Mouse (Mus musculus) heart, postnatal 0 days (tissue): ENCODE results near the gene Trpm1. TPM values are rescaled to one million over a fixed set of nuclear protein-coding genes. Genes with fewer than 3 reads are reported as not detected.
"Not testable (repeated sequence)": the region's sequence is repeated elsewhere in the genome, so short reads cannot be mapped to it uniquely, and the experiment has no call there.

ENCODE experiments used
- ATAC-seq: fragments of 200-750 bp; cut with Nextera tagmentation; 2 replicates; pipeline ENCODE4 v1.8.0; 2017; ENCODE audit warnings: low read depth, moderate number of reproducible peaks, moderate library complexity; ENCODE audit not compliant: insufficient read depth
- DNase-seq: peaks from one replicate; pipeline ENCODE4 v3.0.0-alpha.2; 2016; ENCODE audit warnings: low spot score
- H3K27ac ChIP-seq: fragments of 300-500 bp; sonication (generic); 2 replicates; pipeline ENCODE4 v1.5.1; 2014; ENCODE audit warnings: low read depth, mild to moderate bottlenecking
- H3K27me3 ChIP-seq: fragments of 300-500 bp; sonication (generic); 2 replicates; pipeline ENCODE4 v1.6.1; 2014; ENCODE audit warnings: low read length, mixed read lengths; ENCODE audit not compliant: control insufficient read depth, insufficient read depth
- H3K36me3 ChIP-seq: fragments of 300-500 bp; sonication (generic); replicated peaks from 2 replicates; pipeline ENCODE4 v1.6.1; 2014; ENCODE audit warnings: low read length, mixed read lengths; ENCODE audit not compliant: control insufficient read depth, insufficient read depth
- H3K4me1 ChIP-seq: fragments of 300-500 bp; sonication (generic); 2 replicates; pipeline ENCODE4 v1.6.1; 2014; ENCODE audit warnings: antibody characterized with exemption; ENCODE audit not compliant: control insufficient read depth, insufficient read depth
- H3K4me2 ChIP-seq: fragments of 300-500 bp; sonication (generic); 2 replicates; pipeline ENCODE4 v1.6.1; 2014; ENCODE audit warnings: low read depth, mild to moderate bottlenecking, low read length, moderate library complexity
- H3K4me3 ChIP-seq: fragments of 300-500 bp; sonication (generic); 2 replicates; pipeline ENCODE4 v1.5.1; 2014; ENCODE audit warnings: low read depth, low read length
- H3K9ac ChIP-seq: fragments of 300-500 bp; sonication (generic); replicated peaks from 2 replicates; pipeline ENCODE4 v1.6.1; 2014; ENCODE audit warnings: low read depth, low read length, mixed read lengths
- H3K9me3 ChIP-seq: fragments of 300-500 bp; sonication (generic); replicated peaks from 2 replicates; pipeline ENCODE4 v1.6.1; 2016; ENCODE audit warnings: low read length; ENCODE audit not compliant: control insufficient read depth
- CTCF ChIP-seq: IDR thresholded peaks from 2 replicates; pipeline ENCODE4 v1.5.1; 2016; ENCODE audit warnings: antibody characterized with exemption, control low read depth, low read depth
- EP300 ChIP-seq: IDR thresholded peaks from 2 replicates; pipeline ENCODE4 v1.6.1; 2016; ENCODE audit warnings: antibody characterized with exemption, low read depth
- WGBS: fragments of 180-500 bp; shearing (Covaris S2); extraction: QIAGEN DNeasy Blood & Tissue Kit; methylation state at CpG from one replicate; pipeline ENCODE4 v1.1.7; 2014; 5-methylcytosine and 5-hydroxymethylcytosine counted together
- polyA plus RNA-seq: library from polyadenylated mRNA; unstranded; fragments of >200 nt; fragmentation: Nextera tagmentation; extraction: Ambion mirVana; gene quantifications from 2 replicates; pipeline ENCODE4 v1.2.1, GENCODE M21; 2015
- total RNA-seq: library from RNA; depleted of rRNA; stranded (reverse); fragments of >200 nt; gene quantifications from 2 replicates; pipeline ENCODE4 v1.2.3, GENCODE M21; 2014; ENCODE audit warnings: low replicate concordance; rRNA removed

The Trpm1 gene
- total RNA-seq (not detected in 2 replicates), polyA plus RNA-seq (0.14 and 0.21 TPM in 2 replicates)

DNA sequence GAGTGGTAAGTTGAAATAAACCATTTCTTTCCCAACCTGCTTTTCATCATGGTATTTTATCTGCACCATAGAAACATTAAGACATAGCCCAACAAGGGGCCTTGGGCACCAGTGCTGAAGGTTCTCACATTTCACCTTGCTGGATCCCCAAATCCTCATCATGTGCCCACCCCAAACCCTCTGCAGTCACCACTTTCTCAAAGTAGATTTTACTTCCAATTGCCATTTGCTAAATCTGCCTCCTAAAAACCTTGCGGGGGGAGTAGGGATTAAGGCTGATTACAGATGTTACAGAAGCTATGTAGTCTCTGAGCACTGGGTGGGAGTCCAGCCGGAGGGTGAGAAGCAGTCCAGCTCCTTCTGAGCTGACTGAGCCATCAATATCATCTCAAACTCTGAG lies at the start of gene Trpm1:
Trpm1 (plus strand) TSS at position 301 of the 400 bp plus-strand sequence.
- Histone ChIP-seq H3K4me2 (no peak within 1 kb of the TSS), H3K9ac (no peak within 1 kb of the TSS), H3K27ac (no peak within 1 kb of the TSS), H3K36me3 (no peaks in the 10 kb centered on the region), H3K27me3 (no peaks in the 10 kb centered on the region), H3K4me1 (peaks cover 16% of the 10 kb centered on the region; the same call in 1 of the 2 replicates), H3K4me3 (no peak within 1 kb of the TSS), H3K9me3 (no peaks in the 10 kb centered on the region)
- DNase-seq (no peak), ATAC-seq (no peak)
- 81% methylated on average over 2 of the region's 2 CpGs for WGBS
- no peak for TF ChIP-seq EP300
- TF ChIP-seq CTCF: no peak

DNA sequence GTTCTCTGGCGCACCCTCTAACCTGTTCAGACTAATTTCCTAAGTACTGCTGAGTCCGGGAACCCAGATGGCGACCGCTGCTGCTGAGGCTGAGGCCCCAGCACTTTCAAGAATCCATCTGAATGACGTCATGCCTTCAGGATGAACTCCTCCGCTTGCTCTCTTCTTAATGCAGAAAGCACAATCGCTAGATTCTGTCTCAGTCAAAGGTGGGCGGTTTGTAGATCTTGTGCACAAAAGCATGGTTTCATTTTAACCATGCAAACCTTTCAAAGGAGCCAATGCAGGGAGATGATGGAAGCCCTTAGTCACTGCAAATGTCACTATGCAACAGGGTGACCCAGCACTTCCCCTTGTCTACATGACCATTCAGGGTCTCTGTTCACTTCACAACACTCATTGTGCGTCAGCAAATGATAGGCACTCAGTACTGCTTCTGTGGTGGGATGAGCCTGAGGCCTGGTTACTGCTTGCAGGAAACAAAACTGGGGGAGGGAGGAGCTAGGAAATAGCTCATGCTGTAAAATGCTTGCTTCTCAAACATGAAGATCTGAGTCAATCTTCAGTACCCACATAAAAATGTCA lies 31.4 kb upstream of the Trpm1 start:
- H3K27me3 ChIP-seq: no peaks in the 10 kb centered on the region
- no peak for TF ChIP-seq EP300
- no peak for TF ChIP-seq CTCF
- H3K36me3 ChIP-seq: no peaks in the 10 kb centered on the region
- H3K4me2 ChIP-seq: no peak overlapping the region
- no peak overlapping the region for H3K4me3 ChIP-seq
- ATAC-seq (no peak), DNase-seq (no peak)
- H3K9me3 ChIP-seq: no peaks in the 10 kb centered on the region
- no peaks in the 10 kb centered on the region for H3K4me1 ChIP-seq
- no peak overlapping the region for H3K27ac ChIP-seq
- H3K9ac ChIP-seq: no peak overlapping the region
- WGBS: 72% methylated on average over 9 of the region's 9 CpGs

DNA sequence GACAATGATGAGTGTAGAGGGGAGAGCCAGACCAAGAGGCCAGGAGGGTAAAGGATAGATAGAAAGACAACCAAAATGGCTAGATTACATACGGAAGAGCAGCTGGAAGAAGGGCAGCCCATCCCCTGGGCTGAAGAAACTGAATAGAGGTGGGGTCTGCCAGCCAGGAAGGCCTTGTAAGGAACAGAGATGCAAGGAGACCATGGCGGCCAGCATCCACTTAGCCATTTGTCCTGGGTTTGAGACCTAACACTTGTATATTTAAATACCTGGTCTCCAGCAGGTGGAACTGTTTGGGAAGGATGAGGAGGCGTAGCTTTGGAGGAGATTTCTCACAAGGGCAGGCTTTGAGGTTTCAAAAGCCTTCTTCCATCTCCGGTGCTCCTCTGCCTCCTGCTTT lies 29.9 kb upstream of the Trpm1 start:
- H3K4me3 ChIP-seq: no peak overlapping the region
- no peak overlapping the region for H3K9ac ChIP-seq
- H3K9me3 ChIP-seq: no peaks in the 10 kb centered on the region
- no peak overlapping the region for H3K4me2 ChIP-seq
- H3K36me3 ChIP-seq: no peaks in the 10 kb centered on the region
- TF ChIP-seq CTCF (no peak), EP300 (no peak)
- no peak for ATAC-seq
- no peaks in the 10 kb centered on the region for H3K4me1 ChIP-seq
- no peak for DNase-seq
- no peak overlapping the region for H3K27ac ChIP-seq
- WGBS: 71% methylated on average over 4 of the region's 4 CpGs
- no peaks in the 10 kb centered on the region for H3K27me3 ChIP-seq

DNA sequence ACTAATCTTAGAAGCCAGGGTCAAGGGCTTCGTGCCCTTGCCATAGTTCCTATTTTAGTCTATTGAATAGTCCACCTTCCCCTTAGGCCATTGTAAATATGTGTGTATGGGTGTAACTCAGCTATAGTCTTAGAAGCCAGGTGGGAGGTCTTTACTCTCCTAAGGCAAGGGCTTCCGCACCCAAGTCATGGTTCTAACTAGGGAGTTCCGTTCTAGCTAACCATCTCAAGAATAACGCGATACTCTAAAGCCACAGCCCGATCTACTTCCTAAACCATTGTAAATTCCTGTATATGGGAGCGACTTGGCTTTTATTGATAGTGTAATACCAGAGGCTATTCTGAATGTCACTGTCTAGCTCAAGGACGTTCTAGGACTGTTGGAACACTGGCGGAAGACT lies 27.6 kb upstream of the Trpm1 start:
- not testable (repeated sequence) for H3K4me1 ChIP-seq, DNase-seq, H3K27ac ChIP-seq, H3K36me3 ChIP-seq, H3K9me3 ChIP-seq, ATAC-seq, H3K9ac ChIP-seq, H3K4me2 ChIP-seq, H3K4me3 ChIP-seq, H3K27me3 ChIP-seq
- 87% methylated on average over 8 of the region's 9 CpGs for WGBS

DNA sequence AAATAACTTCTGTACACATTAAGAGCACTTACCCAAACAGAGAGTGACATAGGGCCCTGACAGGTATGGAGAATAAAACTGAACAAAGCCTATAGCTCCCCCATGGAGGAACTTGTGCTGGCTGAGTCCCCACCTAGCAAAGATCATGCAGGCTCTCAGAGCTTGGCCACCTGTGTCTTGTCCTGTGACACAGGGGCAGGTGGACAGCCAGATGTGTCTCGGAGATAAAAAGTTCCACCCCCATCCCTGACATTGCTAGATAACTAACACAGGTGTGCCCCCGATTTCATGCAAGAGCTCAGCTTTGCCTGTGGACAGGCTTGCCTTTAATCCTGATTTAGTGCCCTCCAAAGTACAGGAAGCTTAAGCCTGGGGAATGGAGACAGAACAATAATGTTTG lies 13.8 kb upstream of the Trpm1 start:
- Histone ChIP-seq H3K4me1 (no peaks in the 10 kb centered on the region), H3K27ac (no peak overlapping the region), H3K36me3 (no peaks in the 10 kb centered on the region), H3K9ac (no peak overlapping the region), H3K4me2 (no peak overlapping the region), H3K9me3 (no peaks in the 10 kb centered on the region), H3K4me3 (no peak overlapping the region), H3K27me3 (no peaks in the 10 kb centered on the region)
- no peak for ATAC-seq
- no peak for DNase-seq
- TF ChIP-seq CTCF (no peak), EP300 (no peak)
- 61% methylated on average over 2 of the region's 2 CpGs for WGBS

DNA sequence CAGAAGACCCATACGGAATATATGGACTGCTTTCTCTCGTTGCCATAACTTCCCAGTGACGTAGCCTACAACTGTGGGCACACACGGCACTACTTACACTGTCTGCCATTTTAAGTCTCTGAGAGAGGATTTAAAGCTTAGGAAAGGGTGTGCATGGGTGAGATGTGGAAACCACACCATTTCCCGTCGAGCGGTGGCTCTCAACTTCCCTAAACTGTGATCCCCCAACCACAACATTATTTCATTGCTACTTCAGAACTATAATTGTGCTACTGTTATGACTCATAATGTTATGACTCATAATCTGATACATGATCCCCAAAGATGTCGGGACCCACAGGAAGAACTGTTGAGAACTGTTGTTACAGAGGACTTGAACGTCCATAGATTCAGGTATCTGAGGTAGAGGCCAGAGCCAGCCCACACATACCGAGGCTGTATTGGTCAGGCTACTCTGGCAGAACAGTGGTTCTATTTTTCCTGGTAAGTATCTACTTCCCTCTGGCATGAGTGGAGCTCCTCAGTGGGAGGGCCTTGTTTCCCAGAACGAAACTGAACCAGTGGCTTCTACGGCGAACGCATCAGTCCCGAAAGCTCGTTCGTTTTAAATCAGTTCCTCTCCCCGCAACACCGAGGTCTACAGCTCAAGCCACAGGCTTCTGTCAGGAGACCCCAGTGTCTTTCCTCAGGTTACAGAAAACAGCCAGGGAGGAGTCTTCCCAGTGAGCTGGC lies 12.2 kb upstream of the Trpm1 start:
- WGBS: 85% methylated on average over 19 of the region's 19 CpGs
- no peak for TF ChIP-seq CTCF
- TF ChIP-seq EP300: no peak

More for the DNA sequence above, 12.2 kb upstream of the Trpm1 start:
- Histone ChIP-seq H3K27ac (no peak overlapping the region), H3K4me1 (no peaks in the 10 kb centered on the region), H3K4me3 (no peak overlapping the region), H3K9me3 (no peaks in the 10 kb centered on the region), H3K36me3 (no peaks in the 10 kb centered on the region), H3K9ac (no peak overlapping the region), H3K27me3 (no peaks in the 10 kb centered on the region), H3K4me2 (no peak overlapping the region; the same call in 1 of the 2 replicates)
- ATAC-seq (no peak), DNase-seq (no peak)
